Mouse (Mus musculus) heart, adult 2 months (tissue): ENCODE measurements around the gene Wipi2.

Experiments used
- CTCF ChIP-seq: fragments of 200-600 bp; IDR thresholded peaks from 2 replicates; pipeline ENCODE4 v1.8.1; 2022; ENCODE audit warnings: antibody characterized with exemption, mild to moderate bottlenecking, moderate library complexity
- EP300 ChIP-seq: fragments of 200-500 bp; IDR thresholded peaks from 2 replicates; pipeline ENCODE4 v1.6.1; 2011; ENCODE audit warnings: low read depth, low read length, control low read depth; ENCODE audit not compliant: insufficient read depth
- POLR2A ChIP-seq: fragments of 200-500 bp; IDR thresholded peaks from 2 replicates; pipeline ENCODE4 v1.6.1; 2011; ENCODE audit warnings: mild to moderate bottlenecking, low read depth, low read length, control low read depth; ENCODE audit not compliant: insufficient read depth

DNA sequence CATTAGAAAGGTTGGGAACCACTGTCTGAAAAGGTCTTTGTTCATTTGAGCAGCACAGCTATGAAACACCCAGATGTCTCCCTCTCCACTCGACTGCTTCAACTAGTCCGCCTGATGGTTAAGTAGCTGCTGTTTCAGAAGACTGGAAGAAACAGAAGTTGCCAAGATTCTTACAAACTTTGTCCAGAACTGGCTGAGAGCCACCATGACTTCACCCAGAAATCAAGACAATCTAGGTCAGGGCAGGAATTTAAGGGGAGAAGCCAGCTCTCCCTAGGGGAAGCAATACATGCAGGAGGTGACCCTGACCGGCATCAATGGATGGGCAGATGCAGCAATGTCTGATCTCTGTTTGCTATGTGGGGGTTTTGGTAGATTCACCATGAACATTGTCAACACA, 54.4 kb downstream of the Wipi2 start:
- TF ChIP-seq CTCF (no peak), POLR2A (no peak), EP300 (no peak)
